In the genomic region with DNA sequence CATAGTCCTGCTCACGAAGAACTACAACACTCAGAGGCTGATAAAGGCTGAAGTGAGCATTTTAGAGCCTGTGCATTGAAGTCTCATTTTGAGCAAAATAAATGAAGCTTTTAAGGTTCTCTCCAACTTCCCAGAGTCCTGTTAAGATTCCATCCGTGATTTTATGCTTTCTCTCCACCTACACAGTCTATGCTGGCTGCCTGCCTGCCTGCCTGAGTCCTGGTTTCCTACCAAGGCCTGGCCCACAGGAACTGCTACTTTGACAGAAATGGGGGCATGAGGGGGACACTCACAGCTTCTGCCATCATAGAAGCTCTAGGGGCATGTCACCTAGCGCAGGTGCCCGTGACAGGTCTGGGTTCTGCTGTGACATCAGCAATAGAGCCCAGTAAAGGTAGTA, we compare ENCODE assay signal across 20 mouse cellular contexts.
DNase-seq lines count a peak whose midpoint lies in the region; TF ChIP-seq lines count a peak whose summit lies in the region.
"Had no signal": no experiment of that assay in that cellular context is flagged by ENCODE, and none has a peak within 500 bp of the region (broad histone marks: within the 10 kb centered on the region; RNA-seq: fewer than 3 reads in every experiment).

No protein-coding gene starts in this region.

- intact Hi-C loops in left cerebral cortex, postnatal 14 days (cut with DNase I): no loop called here

- TF ChIP-seq CTCF in layer of hippocampus, adult 2 months (conservative IDR thresholded peaks at IDR 0.05): no peak
- no peak for TF ChIP-seq CTCF in cortical plate, adult 2 months (IDR thresholded peaks at IDR 0.05; ENCODE audit: extremely low read depth, insufficient read depth, low read length)

- H3K27ac ChIP-seq in layer of hippocampus, adult 2 months: peak overlapping the region; percentile 63; the same call in 1 of the 2 replicates
- peak overlapping the region; percentile 40; the same call in 1 of the 2 replicates for H3K27ac ChIP-seq in cortical plate, adult 2 months (ENCODE audit: insufficient read depth, low read length)
- H3K27ac ChIP-seq: embryonic facial prominence, embryonic 13.5 days; gastrocnemius, adult 2 months; hindbrain, postnatal 0 days; limb, embryonic 12.5 days had no signal

- DNase-seq in layer of hippocampus, adult 2 months (ENCODE audit: low spot score in 2 of 2): peak in 1 of 2 experiments; percentile 14
- no peak for DNase-seq in layer of hippocampus, adult 8-10 months (ENCODE audit: low spot score in 2 of 2)
- DNase-seq in left cerebral cortex, postnatal 14 days (ENCODE audit: low spot score in 2 of 2): peak; percentile 36 to 66
- peak; percentile 43 for DNase-seq in right cerebral cortex, postnatal 25 days
- DNase-seq in lung, postnatal 4 days: no peak
- DNase-seq in heart, postnatal 4 days: no peak
- DNase-seq: adrenal gland, adult 8-10 months; cerebellum, adult 2 months; embryo, embryonic 11 days; gastrocnemius, adult 2 months; kidney, postnatal 25 days; liver, postnatal 0 days; lung, postnatal 10 days; thymus, adult 2 months; thymus, postnatal 4 days had no signal

- TF ChIP-seq POLR2A in cortical plate, adult 2 months (IDR thresholded peaks at IDR 0.05; ENCODE audit: extremely low read depth, insufficient read depth, low read length): no peak

- no peak overlapping the region for H3K4me3 ChIP-seq in layer of hippocampus, adult 2 months
- H3K4me3 ChIP-seq in cortical plate, adult 2 months (ENCODE audit: insufficient read depth, low read length): no peak overlapping the region
- H3K4me3 ChIP-seq: embryonic facial prominence, embryonic 13.5 days; erythroblast, embryonic 14.5 days; gastrocnemius, adult 2 months; limb, embryonic 12.5 days had no signal

- H3K4me1 ChIP-seq in cortical plate, adult 2 months (ENCODE audit: control insufficient read depth, insufficient read depth, low read length): peaks cover 16% of the 10 kb centered on the region

Comparison
In these comparisons a context has a peak if more than half of its experiments do, and no peak if none do; other contexts are left out.
1. DNase-seq: peak in left cerebral cortex, postnatal 14 days (2 of 2) and right cerebral cortex, postnatal 25 days (single experiment); none in layer of hippocampus, adult 8-10 months (0 of 2), lung, postnatal 4 days (0 of 2) and heart, postnatal 4 days (single experiment).